Mouse (Mus musculus): ENCODE results near the gene Vmn2r22. TPM values are rescaled to one million over a fixed set of nuclear protein-coding genes. Genes with fewer than 3 reads are reported as not detected.

Gene Vmn2r22
- not detected for polyA plus RNA-seq (2014; fragmentation: Illumina TruSeq; extraction: RNeasy Lipid Tissue Mini Kit (QIAGEN cat#74804); ENCODE audit: insufficient read depth, low read depth, low replicate concordance)

DNA sequence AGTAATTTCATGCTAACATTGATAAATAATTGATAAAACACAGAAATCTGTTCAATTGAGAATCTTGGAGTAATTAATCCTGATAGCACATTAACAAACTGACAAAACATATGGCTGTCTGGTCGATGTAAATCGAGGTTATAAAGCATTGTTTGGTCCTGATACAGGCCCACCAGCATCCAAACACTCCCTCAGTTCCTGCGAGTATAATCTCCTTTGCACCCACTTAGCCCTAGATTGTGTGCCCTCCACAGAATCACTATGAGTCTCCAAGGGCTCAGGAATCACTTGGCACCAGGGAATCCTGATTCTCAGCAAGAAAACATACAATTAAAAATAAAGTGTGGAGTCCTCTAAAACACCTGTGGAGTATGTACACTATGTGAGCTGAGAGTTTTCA lies at the start of gene Vmn2r22:
TSS of gene Vmn2r22 (minus strand) at position 101 of the 400 bp plus-strand sequence.

Other genes with a start within 250 kb of the Vmn2r22 start
- gene Vmn2r20, start 232.6 kb downstream of the Vmn2r22 start, polyA plus RNA-seq (2014; fragmentation: Illumina TruSeq; extraction: RNeasy Lipid Tissue Mini Kit (QIAGEN cat#74804); ENCODE audit: insufficient read depth, low read depth, low replicate concordance), result not detected
- gene Vmn2r21, start 117.3 kb downstream of the Vmn2r22 start, polyA plus RNA-seq (2014; fragmentation: Illumina TruSeq; extraction: RNeasy Lipid Tissue Mini Kit (QIAGEN cat#74804); ENCODE audit: insufficient read depth, low read depth, low replicate concordance), result not detected
- not detected for gene Vmn2r23, start 51.9 kb upstream of the Vmn2r22 start, polyA plus RNA-seq (2014; fragmentation: Illumina TruSeq; extraction: RNeasy Lipid Tissue Mini Kit (QIAGEN cat#74804); ENCODE audit: insufficient read depth, low read depth, low replicate concordance)
- not detected for gene Vmn2r24, start 128.2 kb upstream of the Vmn2r22 start, polyA plus RNA-seq (2014; fragmentation: Illumina TruSeq; extraction: RNeasy Lipid Tissue Mini Kit (QIAGEN cat#74804); ENCODE audit: insufficient read depth, low read depth, low replicate concordance)
- not detected for gene Vmn2r25, start 202.7 kb upstream of the Vmn2r22 start, polyA plus RNA-seq (2014; fragmentation: Illumina TruSeq; extraction: RNeasy Lipid Tissue Mini Kit (QIAGEN cat#74804); ENCODE audit: insufficient read depth, low read depth, low replicate concordance)

Measured in lung, adult 10 weeks (tissue).